Mouse (Mus musculus) neural tube, embryonic 12.5 days (tissue): ENCODE data around the gene Lrig2. TPM values are rescaled to one million over a fixed set of nuclear protein-coding genes. Genes with fewer than 3 reads are reported as not detected.

Experiments
- ATAC-seq: fragments of 200-750 bp; cut with Nextera tagmentation; 2 replicates; pipeline ENCODE4 v1.8.0; 2017; ENCODE audit warnings: low read depth, mild to moderate bottlenecking, moderate TSS enrichment, moderate library complexity; ENCODE audit not compliant: low FRiP score
- H3K27ac ChIP-seq: fragments of 300-500 bp; sonication (generic); 2 replicates; pipeline ENCODE4 v1.5.1; 2016
- H3K27me3 ChIP-seq: fragments of 300-500 bp; sonication (generic); replicated peaks from 2 replicates; pipeline ENCODE4 v1.6.1; 2016; ENCODE audit warnings: mild to moderate bottlenecking
- H3K36me3 ChIP-seq: fragments of 300-500 bp; sonication (generic); 2 replicates; pipeline ENCODE4 v1.6.1; 2016; ENCODE audit warnings: mild to moderate bottlenecking
- H3K4me1 ChIP-seq: fragments of 300-500 bp; sonication (generic); 2 replicates; pipeline ENCODE4 v1.6.1; 2016
- H3K4me2 ChIP-seq: fragments of 300-500 bp; sonication (generic); replicated peaks from 2 replicates; pipeline ENCODE4 v1.6.1; 2016; ENCODE audit warnings: mild to moderate bottlenecking
- H3K4me3 ChIP-seq: fragments of 300-500 bp; sonication (generic); 2 replicates; pipeline ENCODE4 v1.5.1; 2016
- H3K9ac ChIP-seq: fragments of 300-500 bp; sonication (generic); 2 replicates; pipeline ENCODE4 v1.6.1; 2016; ENCODE audit warnings: mild to moderate bottlenecking
- H3K9me3 ChIP-seq: fragments of 300-500 bp; sonication (generic); 2 replicates; pipeline ENCODE4 v1.6.1; 2016; ENCODE audit warnings: mild to moderate bottlenecking
- WGBS: fragments of 180-500 bp; shearing (Covaris S2); methylation state at CpG from one replicate; pipeline ENCODE4 v1.1.7; 2016; 5-methylcytosine and 5-hydroxymethylcytosine counted together
- polyA plus RNA-seq: library from polyadenylated mRNA; unstranded; fragments of >200 nt; fragmentation: Nextera tagmentation; extraction: Ambion mirVana; gene quantifications from 2 replicates; pipeline ENCODE4 v1.2.1, GENCODE M21; 2016

The Lrig2 gene
- polyA plus RNA-seq, 1 experiment from 2014 or later, result 30.9 TPM

DNA sequence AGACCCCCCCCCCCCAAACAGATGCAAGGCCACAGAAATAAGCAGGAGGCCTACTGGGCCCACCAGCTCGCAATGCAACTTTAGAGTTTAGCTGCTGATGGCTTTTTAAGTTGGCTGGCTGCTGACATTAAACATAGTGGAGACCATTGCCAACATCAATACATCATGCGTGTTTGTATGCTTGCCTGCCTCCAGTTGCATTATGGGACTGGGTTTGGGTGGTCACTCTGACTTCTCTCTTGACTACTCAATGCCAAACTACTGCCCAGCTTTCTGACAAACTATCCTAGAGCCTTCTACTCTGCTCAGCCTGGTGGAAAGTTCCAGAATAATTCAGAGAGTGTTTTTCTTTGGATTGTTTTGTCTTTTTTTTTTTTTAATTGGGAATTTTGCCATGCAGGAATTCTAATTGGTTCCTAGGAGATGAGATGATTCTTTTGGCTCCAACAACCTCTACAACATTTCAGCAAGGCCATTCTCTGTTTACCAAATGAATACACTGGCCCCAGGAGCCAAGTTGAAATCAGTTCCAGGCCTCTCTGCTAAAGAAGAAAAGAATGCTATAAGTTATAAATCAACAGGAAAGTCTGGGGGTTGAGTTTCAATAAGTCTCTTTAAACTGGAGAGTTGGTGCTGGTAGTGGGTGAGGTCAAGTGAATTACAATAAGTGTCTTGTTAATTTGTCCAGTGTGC, 161.3 kb downstream of the Lrig2 start:
- Histone ChIP-seq H3K27ac (no peak overlapping the region), H3K27me3 (peaks cover 30% of the 10 kb centered on the region)
- no peak for ATAC-seq

DNA sequence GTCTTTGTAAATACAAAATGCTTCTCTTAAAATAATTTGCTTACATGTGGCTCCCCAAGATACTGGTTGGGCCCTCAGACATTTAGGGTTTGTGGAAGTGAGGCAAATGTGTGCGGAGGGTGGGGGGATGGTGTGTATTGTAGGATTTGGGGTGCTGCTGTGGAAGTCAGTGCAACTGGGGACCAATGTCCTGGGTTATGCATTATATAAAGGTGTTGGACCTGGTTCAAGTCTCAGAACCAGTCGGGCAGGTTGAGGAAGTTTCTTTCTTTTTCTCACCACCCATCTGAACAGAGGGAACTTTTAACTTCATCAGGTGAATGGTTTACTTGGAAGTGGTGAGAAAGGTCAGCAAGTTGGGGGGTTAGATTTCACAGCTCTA, 161.9 kb downstream of the Lrig2 start:
- Histone ChIP-seq H3K9ac (no peak overlapping the region), H3K36me3 (no peaks in the 10 kb centered on the region), H3K9me3 (no peaks in the 10 kb centered on the region), H3K27ac (no peak overlapping the region), H3K4me1 (peaks cover 7% of the 10 kb centered on the region), H3K4me2 (no peak overlapping the region), H3K4me3 (no peak overlapping the region), H3K27me3 (peaks cover 24% of the 10 kb centered on the region)
- ATAC-seq, result no peak
- 90% methylated on average over 2 of the region's 2 CpGs for WGBS

More for the DNA sequence above, 161.3 kb downstream of the Lrig2 start:
- no peaks in the 10 kb centered on the region for H3K36me3 ChIP-seq
- H3K4me3 ChIP-seq, result no peak overlapping the region
- 84% methylated on average over 2 of the region's 2 CpGs for WGBS
- no peak overlapping the region for H3K9ac ChIP-seq
- peaks cover 7% of the 10 kb centered on the region for H3K4me1 ChIP-seq
- H3K4me2 ChIP-seq, result no peak overlapping the region
- no peaks in the 10 kb centered on the region for H3K9me3 ChIP-seq

DNA sequence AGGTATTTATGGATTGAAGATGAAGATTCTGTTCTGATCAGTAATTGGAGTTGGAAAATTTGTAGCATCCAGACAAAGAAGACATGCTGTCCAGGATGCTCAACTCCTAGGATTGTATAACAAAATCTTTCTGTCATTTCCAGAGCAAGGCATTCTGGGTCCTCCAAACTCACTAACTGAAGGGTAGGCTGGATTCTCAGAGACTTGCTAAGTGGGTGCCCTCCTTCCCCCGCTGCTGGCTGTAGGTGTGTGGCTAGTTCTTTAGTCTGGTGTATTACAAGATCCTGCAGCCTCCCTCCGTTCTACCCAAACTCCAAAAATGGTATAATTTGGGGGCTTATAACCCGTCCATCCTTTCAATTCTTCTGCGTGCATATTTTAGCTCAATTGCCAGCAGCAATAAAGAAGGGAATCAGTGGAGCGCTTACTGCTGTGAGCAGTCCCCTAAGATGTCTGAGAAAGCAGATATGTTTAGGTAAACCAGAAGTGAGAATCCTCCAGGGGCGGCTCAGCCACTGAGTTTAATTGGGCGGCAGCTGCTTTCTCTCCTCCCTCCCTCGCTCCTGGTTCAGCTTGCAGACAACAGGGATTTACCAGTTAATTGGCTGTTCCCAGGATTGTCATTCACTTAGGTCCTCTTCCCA, 162.4 kb downstream of the Lrig2 start:
- Histone ChIP-seq H3K27ac (no peak overlapping the region), H3K9me3 (no peaks in the 10 kb centered on the region), H3K4me1 (peaks cover 7% of the 10 kb centered on the region), H3K4me2 (no peak overlapping the region), H3K36me3 (no peaks in the 10 kb centered on the region), H3K27me3 (peaks cover 20% of the 10 kb centered on the region), H3K4me3 (no peak overlapping the region), H3K9ac (no peak overlapping the region)
- ATAC-seq, result no peak
- 31% methylated on average over 8 of the region's 8 CpGs for WGBS

Other genes with a start within 250 kb of the Lrig2 start
- gene Slc16a1, start 126.8 kb upstream of the Lrig2 start, polyA plus RNA-seq, result 17.9 and 21.3 TPM in 2 replicates